Mouse (Mus musculus) kidney, postnatal 0 days (tissue): Measurements from ENCODE around the gene Palm2. TPM values are rescaled to one million over a fixed set of nuclear protein-coding genes. Genes with fewer than 3 reads are reported as not detected.

Experiments
- ATAC-seq: fragments of 200-750 bp; cut with Nextera tagmentation; replicated peaks from 2 replicates; pipeline ENCODE4 v1.8.0; 2017; ENCODE audit warnings: low read depth, moderate number of reproducible peaks, moderate TSS enrichment, moderate library complexity; ENCODE audit not compliant: low FRiP score
- DNase-seq: peaks from one replicate; pipeline ENCODE4 v3.0.0-alpha.2; 2016; ENCODE audit warnings: low spot score
- H3K27ac ChIP-seq: fragments of 300-500 bp; sonication (generic); 2 replicates; pipeline ENCODE4 v1.5.1; 2014; ENCODE audit warnings: mild to moderate bottlenecking
- H3K27me3 ChIP-seq: fragments of 300-500 bp; sonication (generic); 2 replicates; pipeline ENCODE4 v1.6.1; 2014; ENCODE audit warnings: low read length, mixed read lengths; ENCODE audit not compliant: insufficient read depth
- H3K36me3 ChIP-seq: fragments of 300-500 bp; sonication (generic); 2 replicates; pipeline ENCODE4 v1.6.1; 2014; ENCODE audit warnings: low read length, mixed read lengths; ENCODE audit not compliant: insufficient read depth
- H3K4me1 ChIP-seq: fragments of 300-500 bp; sonication (generic); replicated peaks from 2 replicates; pipeline ENCODE4 v1.6.1; 2014; ENCODE audit warnings: antibody characterized with exemption, low read length, mixed read lengths; ENCODE audit not compliant: insufficient read depth
- H3K4me2 ChIP-seq: fragments of 300-500 bp; sonication (generic); 2 replicates; pipeline ENCODE4 v1.6.1; 2014; ENCODE audit warnings: mild to moderate bottlenecking, low read length, moderate library complexity, mixed read lengths
- H3K4me3 ChIP-seq: fragments of 300-500 bp; sonication (generic); replicated peaks from 2 replicates; pipeline ENCODE4 v1.5.1; 2014; ENCODE audit warnings: low read depth, low read length
- H3K9ac ChIP-seq: fragments of 300-500 bp; sonication (generic); 2 replicates; pipeline ENCODE4 v1.6.1; 2014; ENCODE audit warnings: low read depth, low read length
- H3K9me3 ChIP-seq: fragments of 300-500 bp; sonication (generic); replicated peaks from 2 replicates; pipeline ENCODE4 v1.6.1; 2016; ENCODE audit warnings: low read length, inconsistent platforms, mixed read lengths
- CTCF ChIP-seq: IDR thresholded peaks from 2 replicates; pipeline ENCODE4 v1.5.1; 2016; ENCODE audit warnings: antibody characterized with exemption, low read depth, mild to moderate bottlenecking, moderate library complexity
- WGBS: fragments of 180-500 bp; shearing (Covaris S2); extraction: QIAGEN DNeasy Blood & Tissue Kit; methylation state at CpG from one replicate; pipeline ENCODE4 v1.1.7; 2014; 5-methylcytosine and 5-hydroxymethylcytosine counted together
- polyA plus RNA-seq: library from polyadenylated mRNA; unstranded; fragments of >200 nt; fragmentation: Nextera tagmentation; extraction: Ambion mirVana; gene quantifications from 2 replicates; pipeline ENCODE4 v1.2.1, GENCODE M21; 2015

The Palm2 gene
- polyA plus RNA-seq, 1 experiment from 2014 or later = 0.54 TPM

DNA sequence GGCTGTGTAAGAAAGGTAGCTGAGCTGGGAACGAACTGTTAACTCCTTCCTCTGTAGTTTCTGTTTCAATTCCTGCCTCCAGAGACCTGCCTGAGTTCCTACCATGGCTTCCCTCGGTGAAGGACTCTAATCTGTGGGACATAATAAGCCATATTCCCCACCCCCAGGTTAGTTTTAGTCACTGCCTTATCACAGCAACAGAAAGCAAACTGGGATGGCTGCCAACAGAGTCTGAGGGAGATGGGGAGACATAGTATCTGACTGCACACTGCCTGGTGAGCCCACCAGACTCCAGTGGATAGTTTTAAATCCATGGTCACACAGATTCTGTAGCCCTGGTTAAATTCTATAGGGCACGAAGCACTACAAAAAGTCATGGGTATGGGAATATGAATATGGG, 299.4 kb downstream of the Palm2 start:
- 75% methylated on average over 3 of the region's 3 CpGs for WGBS
- H3K4me1 ChIP-seq = no peaks in the 10 kb centered on the region
- H3K27ac ChIP-seq = no peak overlapping the region
- no peaks in the 10 kb centered on the region for H3K27me3 ChIP-seq
- DNase-seq = no peak
- ATAC-seq = no peak
- no peaks in the 10 kb centered on the region for H3K9me3 ChIP-seq
- no peak overlapping the region for H3K4me3 ChIP-seq
- no peaks in the 10 kb centered on the region for H3K36me3 ChIP-seq
- H3K4me2 ChIP-seq = no peak overlapping the region
- no peak for TF ChIP-seq CTCF
- no peak overlapping the region for H3K9ac ChIP-seq

DNA sequence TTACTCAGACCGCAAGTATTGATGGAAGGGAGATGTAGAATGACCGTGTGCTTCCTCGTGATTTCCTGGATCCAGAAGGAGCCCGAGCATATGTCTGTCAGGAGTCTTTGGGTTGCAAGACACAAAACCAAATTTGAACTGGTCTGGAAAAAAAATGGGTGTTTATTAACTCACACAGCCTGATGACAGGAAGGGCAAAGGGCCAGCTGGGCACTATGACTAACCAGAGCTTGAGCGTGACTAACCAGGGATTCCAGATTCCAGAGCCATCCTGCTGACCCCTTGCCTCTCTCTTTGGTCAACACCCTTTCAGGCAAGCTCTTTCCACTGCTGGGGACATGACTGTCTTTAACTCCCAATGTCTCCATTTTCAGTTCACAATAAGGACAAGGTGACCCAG, 301.4 kb downstream of the Palm2 start:
- WGBS = 69% methylated on average over 5 of the region's 5 CpGs
- Histone ChIP-seq H3K36me3 (no peaks in the 10 kb centered on the region), H3K4me2 (no peak overlapping the region), H3K27ac (peak overlapping the region; percentile 70; the same call in 1 of the 2 replicates), H3K9me3 (no peaks in the 10 kb centered on the region), H3K9ac (no peak overlapping the region), H3K4me1 (no peaks in the 10 kb centered on the region), H3K27me3 (no peaks in the 10 kb centered on the region), H3K4me3 (no peak overlapping the region)
- TF ChIP-seq CTCF = no peak
- DNase-seq (peak; percentile 38), ATAC-seq (peak; percentile 93)

DNA sequence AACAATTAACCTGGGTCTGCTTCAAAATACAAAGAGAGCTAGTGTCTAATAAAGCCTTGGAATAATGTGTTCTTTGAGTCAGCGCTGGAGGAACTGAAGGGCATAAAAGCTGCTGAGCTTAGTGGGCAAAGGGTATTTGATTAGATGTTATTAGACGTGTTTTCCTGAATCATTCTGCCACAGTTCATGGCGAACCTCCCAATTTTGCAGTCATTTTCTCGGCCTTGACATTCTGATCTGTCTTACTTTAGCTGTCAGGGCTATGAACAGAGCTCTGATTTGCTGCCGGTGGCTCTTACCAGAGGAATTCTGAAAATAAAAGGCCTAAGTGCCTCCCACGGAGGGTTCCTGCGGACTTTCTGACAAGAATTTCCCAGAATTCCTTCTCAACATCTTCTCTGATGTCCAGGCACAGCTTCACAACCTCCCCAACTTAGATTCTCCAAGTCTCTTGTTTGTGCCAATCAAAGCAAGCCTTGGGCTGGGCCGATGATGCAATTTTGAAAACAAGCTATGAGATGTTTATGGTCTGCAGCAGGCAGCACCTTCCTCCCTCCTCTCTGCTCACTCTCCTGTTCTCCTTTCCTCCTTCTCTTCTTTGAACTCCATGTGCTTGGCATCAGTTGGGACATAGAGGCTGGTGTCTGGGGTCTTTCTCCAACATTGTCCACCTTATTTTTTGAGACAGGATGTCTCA, 305.0 kb downstream of the Palm2 start:
- Histone ChIP-seq H3K36me3 (no peaks in the 10 kb centered on the region), H3K9me3 (no peaks in the 10 kb centered on the region), H3K4me3 (no peak overlapping the region), H3K4me1 (no peaks in the 10 kb centered on the region), H3K27ac (no peak overlapping the region), H3K27me3 (no peaks in the 10 kb centered on the region), H3K9ac (no peak overlapping the region), H3K4me2 (no peak overlapping the region)
- 37% methylated on average over 8 of the region's 8 CpGs for WGBS
- TF ChIP-seq CTCF = no peak
- DNase-seq (peak; percentile 34), ATAC-seq (no peak)

DNA sequence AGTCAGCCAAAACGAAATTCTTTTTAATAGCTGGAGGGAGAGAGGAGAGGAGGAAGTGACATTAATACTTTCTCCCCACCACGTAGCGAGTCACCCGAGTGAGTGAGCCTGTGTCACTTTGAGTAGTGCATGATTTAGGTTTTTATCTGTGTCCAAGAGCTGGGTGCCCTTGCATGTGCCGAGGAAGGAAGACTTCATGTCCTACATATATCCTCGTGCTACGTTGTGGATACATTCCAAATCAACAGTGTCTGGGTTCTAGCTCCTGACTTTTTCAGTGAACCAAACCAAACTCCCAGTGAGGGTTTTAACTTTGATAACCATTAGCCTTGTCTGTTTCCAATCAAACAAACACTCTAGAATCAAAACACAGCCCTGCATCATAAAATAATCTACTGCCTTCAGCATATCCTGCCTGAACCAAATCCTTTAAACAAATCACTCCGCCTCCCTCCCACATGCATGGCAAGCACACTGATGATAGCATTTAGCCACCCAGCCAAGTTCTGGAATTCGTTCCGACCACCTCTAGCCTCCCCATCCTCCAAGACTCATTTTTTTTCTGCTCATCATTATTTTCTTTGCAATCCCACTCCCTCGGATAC, 309.4 kb downstream of the Palm2 start:
- WGBS = 23% methylated on average over 11 of the region's 11 CpGs
- Histone ChIP-seq H3K4me1 (no peaks in the 10 kb centered on the region), H3K27ac (no peak overlapping the region), H3K27me3 (no peaks in the 10 kb centered on the region), H3K9me3 (no peaks in the 10 kb centered on the region), H3K4me3 (no peak overlapping the region), H3K36me3 (no peaks in the 10 kb centered on the region), H3K4me2 (no peak overlapping the region), H3K9ac (no peak overlapping the region)
- TF ChIP-seq CTCF = no peak
- DNase-seq (peak; percentile 11), ATAC-seq (no peak)

DNA sequence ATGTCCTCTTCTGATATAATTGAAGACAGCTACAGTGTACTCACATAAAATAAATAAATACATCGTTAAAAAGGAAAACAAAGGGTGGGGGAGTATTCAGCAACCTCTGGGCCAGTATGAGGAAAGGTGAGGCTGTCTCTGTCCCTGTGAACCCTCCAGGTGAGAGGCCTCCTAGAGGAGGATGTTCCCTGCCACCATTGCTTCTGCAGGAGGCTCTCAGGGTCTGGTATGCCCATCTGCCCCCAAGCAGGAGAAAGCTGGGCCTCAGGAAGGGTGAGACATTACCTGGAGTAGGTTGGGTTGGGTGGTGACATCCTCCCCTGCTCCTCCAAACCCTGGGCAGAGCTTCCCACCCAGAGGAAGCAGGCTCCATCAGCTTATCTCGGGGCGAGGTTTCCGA, 316.6 kb downstream of the Palm2 start:
- Histone ChIP-seq H3K27me3 (no peaks in the 10 kb centered on the region), H3K36me3 (no peaks in the 10 kb centered on the region), H3K9me3 (no peaks in the 10 kb centered on the region), H3K27ac (no peak overlapping the region), H3K4me1 (no peaks in the 10 kb centered on the region), H3K4me3 (no peak overlapping the region), H3K4me2 (no peak overlapping the region), H3K9ac (no peak overlapping the region)
- DNase-seq (no peak), ATAC-seq (no peak)
- WGBS = 47% methylated on average over 4 of the region's 4 CpGs
- TF ChIP-seq CTCF = no peak

DNA sequence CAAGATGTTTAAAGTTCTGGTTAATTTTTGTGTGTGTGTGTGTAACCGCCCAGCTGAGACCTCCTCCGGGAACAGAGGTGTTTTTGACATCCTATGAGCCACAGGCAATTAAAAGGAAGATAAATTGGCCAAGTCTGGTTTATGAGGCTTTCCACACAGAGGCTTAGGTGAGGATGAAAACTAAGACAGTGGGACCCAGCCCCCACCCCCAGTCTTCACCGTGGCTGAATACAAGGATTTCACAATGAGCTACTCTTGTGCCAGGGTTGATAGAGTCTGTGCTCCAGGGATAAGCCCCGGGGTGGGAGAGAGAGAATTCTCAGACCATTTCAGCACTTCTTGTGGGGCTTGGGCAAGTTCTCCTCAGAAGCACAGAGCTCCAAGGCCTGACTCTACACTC, 317.0 kb downstream of the Palm2 start:
- Histone ChIP-seq H3K27ac (no peak overlapping the region), H3K27me3 (no peaks in the 10 kb centered on the region), H3K36me3 (no peaks in the 10 kb centered on the region), H3K9ac (no peak overlapping the region), H3K4me3 (no peak overlapping the region), H3K4me2 (no peak overlapping the region), H3K9me3 (no peaks in the 10 kb centered on the region), H3K4me1 (no peaks in the 10 kb centered on the region)
- ATAC-seq = no peak; the same call in 1 of the 2 replicates
- WGBS = 35% methylated on average over 4 of the region's 4 CpGs
- DNase-seq = no peak
- no peak for TF ChIP-seq CTCF
